Mouse (Mus musculus) heart, postnatal 0 days (tissue): ENCODE data around the gene Wwox. TPM values are rescaled to one million over a fixed set of nuclear protein-coding genes. Genes with fewer than 3 reads are reported as not detected.

Source experiments
- ATAC-seq: fragments of 200-750 bp; cut with Nextera tagmentation; 2 replicates; pipeline ENCODE4 v1.8.0; 2017; ENCODE audit warnings: low read depth, moderate number of reproducible peaks, moderate library complexity; ENCODE audit not compliant: insufficient read depth
- DNase-seq: peaks from one replicate; pipeline ENCODE4 v3.0.0-alpha.2; 2016; ENCODE audit warnings: low spot score
- H3K27ac ChIP-seq: fragments of 300-500 bp; sonication (generic); 2 replicates; pipeline ENCODE4 v1.5.1; 2014; ENCODE audit warnings: low read depth, mild to moderate bottlenecking
- H3K27me3 ChIP-seq: fragments of 300-500 bp; sonication (generic); 2 replicates; pipeline ENCODE4 v1.6.1; 2014; ENCODE audit warnings: low read length, mixed read lengths; ENCODE audit not compliant: control insufficient read depth, insufficient read depth
- H3K36me3 ChIP-seq: fragments of 300-500 bp; sonication (generic); replicated peaks from 2 replicates; pipeline ENCODE4 v1.6.1; 2014; ENCODE audit warnings: low read length, mixed read lengths; ENCODE audit not compliant: control insufficient read depth, insufficient read depth
- H3K4me1 ChIP-seq: fragments of 300-500 bp; sonication (generic); 2 replicates; pipeline ENCODE4 v1.6.1; 2014; ENCODE audit warnings: antibody characterized with exemption; ENCODE audit not compliant: control insufficient read depth, insufficient read depth
- H3K4me2 ChIP-seq: fragments of 300-500 bp; sonication (generic); 2 replicates; pipeline ENCODE4 v1.6.1; 2014; ENCODE audit warnings: low read depth, mild to moderate bottlenecking, low read length, moderate library complexity
- H3K4me3 ChIP-seq: fragments of 300-500 bp; sonication (generic); 2 replicates; pipeline ENCODE4 v1.5.1; 2014; ENCODE audit warnings: low read depth, low read length
- H3K9ac ChIP-seq: fragments of 300-500 bp; sonication (generic); replicated peaks from 2 replicates; pipeline ENCODE4 v1.6.1; 2014; ENCODE audit warnings: low read depth, low read length, mixed read lengths
- H3K9me3 ChIP-seq: fragments of 300-500 bp; sonication (generic); replicated peaks from 2 replicates; pipeline ENCODE4 v1.6.1; 2016; ENCODE audit warnings: low read length; ENCODE audit not compliant: control insufficient read depth
- CTCF ChIP-seq: IDR thresholded peaks from 2 replicates; pipeline ENCODE4 v1.5.1; 2016; ENCODE audit warnings: antibody characterized with exemption, control low read depth, low read depth
- EP300 ChIP-seq: IDR thresholded peaks from 2 replicates; pipeline ENCODE4 v1.6.1; 2016; ENCODE audit warnings: antibody characterized with exemption, low read depth
- WGBS: fragments of 180-500 bp; shearing (Covaris S2); extraction: QIAGEN DNeasy Blood & Tissue Kit; methylation state at CpG from one replicate; pipeline ENCODE4 v1.1.7; 2014; 5-methylcytosine and 5-hydroxymethylcytosine counted together
- polyA plus RNA-seq: library from polyadenylated mRNA; unstranded; fragments of >200 nt; fragmentation: Nextera tagmentation; extraction: Ambion mirVana; gene quantifications from 2 replicates; pipeline ENCODE4 v1.2.1, GENCODE M21; 2015
- total RNA-seq: library from RNA; depleted of rRNA; stranded (reverse); fragments of >200 nt; gene quantifications from 2 replicates; pipeline ENCODE4 v1.2.3, GENCODE M21; 2014; ENCODE audit warnings: low replicate concordance

The Wwox gene
- total and polyA plus RNA-seq, 2 experiments from 2014 or later = 7.5 to 9.6 TPM

DNA sequence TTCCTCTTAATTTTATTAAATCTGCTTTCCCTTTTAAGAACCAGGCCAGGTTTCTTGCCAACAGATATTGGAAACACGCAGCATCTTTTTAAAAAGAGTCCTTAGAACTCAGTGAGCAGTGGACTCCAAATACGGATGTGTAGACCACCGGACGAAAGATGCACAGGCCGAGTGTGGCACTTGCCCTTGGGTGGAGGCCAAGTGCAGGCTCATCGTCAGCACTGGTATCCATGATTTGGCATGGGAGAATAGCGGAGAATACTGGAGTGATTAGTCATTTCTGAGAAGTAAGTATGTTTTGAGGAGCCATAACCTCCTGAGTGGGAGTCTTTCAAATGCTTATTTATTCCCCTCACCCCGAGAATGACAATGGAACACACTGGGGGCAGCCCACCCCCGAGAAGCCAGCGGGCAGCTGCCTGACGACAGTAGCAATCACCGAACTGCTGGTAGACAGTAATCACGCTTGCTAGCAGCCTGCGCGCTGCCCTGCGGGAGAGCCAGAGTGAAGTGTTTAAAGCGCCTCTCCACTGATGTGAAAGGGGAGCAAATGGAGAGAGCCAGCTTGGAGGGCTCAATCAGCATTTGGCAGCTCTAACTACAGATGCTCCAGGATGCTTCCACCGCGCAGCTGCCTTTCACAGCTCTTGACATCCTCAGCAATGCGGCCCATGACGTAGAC lies 29.2 kb downstream of the Wwox start:
- TF ChIP-seq CTCF = no peak
- no peak for TF ChIP-seq EP300
- no peaks in the 10 kb centered on the region for H3K27me3 ChIP-seq
- 0 out of 2 replicates have a peak, but pooled peaks cover 4% of the 10 kb centered on the region for H3K36me3 ChIP-seq
- DNase-seq (no peak), ATAC-seq (no peak)
- H3K4me3 ChIP-seq = no peak overlapping the region
- 83% methylated on average over 21 of the region's 21 CpGs for WGBS
- no peaks in the 10 kb centered on the region for H3K4me1 ChIP-seq
- H3K4me2 ChIP-seq = no peak overlapping the region
- no peak overlapping the region for H3K9ac ChIP-seq
- H3K9me3 ChIP-seq = no peaks in the 10 kb centered on the region
- no peak overlapping the region for H3K27ac ChIP-seq

DNA sequence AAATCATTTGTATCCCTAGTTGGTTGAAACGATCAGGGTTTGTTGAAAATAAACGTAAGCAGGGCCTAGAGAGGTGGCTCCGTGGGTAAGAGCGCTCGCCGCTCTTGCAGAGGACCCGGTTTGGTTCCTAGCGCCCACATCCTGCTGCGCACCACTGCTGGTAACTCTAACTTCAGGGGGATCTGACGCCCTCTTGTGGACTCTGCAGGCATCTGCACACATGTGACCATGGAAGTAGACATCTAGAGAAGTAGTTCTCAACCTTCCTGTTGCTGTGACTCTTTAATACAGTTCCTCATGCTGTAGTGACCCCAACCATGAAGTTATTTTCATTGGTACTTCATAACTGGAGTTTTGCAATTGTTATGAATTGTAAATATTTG lies 29.7 kb downstream of the Wwox start:
- H3K9ac ChIP-seq = no peak overlapping the region
- no peak overlapping the region for H3K4me3 ChIP-seq
- H3K4me2 ChIP-seq = no peak overlapping the region
- ATAC-seq (no peak), DNase-seq (no peak)
- no peak overlapping the region for H3K27ac ChIP-seq
- TF ChIP-seq EP300 = no peak
- TF ChIP-seq CTCF = no peak
- H3K9me3 ChIP-seq = no peaks in the 10 kb centered on the region
- 0 out of 2 replicates have a peak, but pooled peaks cover 4% of the 10 kb centered on the region for H3K36me3 ChIP-seq
- H3K27me3 ChIP-seq = no peaks in the 10 kb centered on the region
- WGBS = 91% methylated on average over 10 of the region's 10 CpGs
- no peaks in the 10 kb centered on the region for H3K4me1 ChIP-seq

DNA sequence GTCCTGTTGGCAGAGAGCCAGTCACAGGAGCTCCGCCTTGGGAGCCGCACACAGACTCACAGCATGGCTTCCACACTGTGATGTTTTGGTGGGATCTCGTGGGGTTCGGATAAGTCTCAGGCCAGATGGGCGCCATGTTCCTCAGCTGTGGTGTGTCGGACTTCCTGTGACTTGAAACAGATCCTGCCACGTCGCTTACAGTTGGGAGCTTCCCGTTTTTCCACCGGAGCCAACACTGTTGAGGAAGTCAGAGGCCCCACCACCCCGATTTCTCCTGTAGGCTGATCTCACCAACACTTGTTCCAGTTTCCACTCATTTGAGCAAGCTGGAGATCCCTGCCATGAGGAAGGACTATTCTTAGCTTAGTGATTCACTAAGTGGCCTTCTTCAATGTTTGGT lies 34.1 kb downstream of the Wwox start:
- Histone ChIP-seq H3K27ac (no peak overlapping the region), H3K4me2 (no peak overlapping the region), H3K4me3 (no peak overlapping the region), H3K36me3 (0 out of 2 replicates have a peak, but pooled peaks cover 4% of the 10 kb centered on the region), H3K4me1 (no peaks in the 10 kb centered on the region), H3K9me3 (no peaks in the 10 kb centered on the region), H3K9ac (no peak overlapping the region), H3K27me3 (no peaks in the 10 kb centered on the region)
- TF ChIP-seq CTCF (no peak), EP300 (no peak)
- WGBS = 73% methylated on average over 11 of the region's 11 CpGs
- ATAC-seq (no peak), DNase-seq (no peak)

DNA sequence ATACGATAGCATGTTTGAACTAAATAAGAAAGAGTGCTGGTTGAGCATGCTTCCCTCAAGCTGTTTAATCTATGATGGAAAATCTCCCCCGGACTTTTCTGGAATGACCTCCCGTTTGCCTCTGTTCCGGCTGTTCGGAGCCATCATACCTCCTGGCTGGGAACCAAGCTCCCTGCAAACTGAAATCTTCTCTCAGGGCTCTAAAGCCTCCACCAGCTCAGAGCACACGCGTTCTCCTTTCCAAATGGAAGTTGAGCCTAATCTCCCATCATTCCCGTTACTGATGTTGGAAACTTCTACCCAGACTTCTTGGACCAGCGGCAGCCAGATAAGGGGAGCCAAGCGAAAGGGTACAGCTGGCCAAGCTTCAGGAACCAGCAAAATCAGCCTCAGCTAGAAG lies 37.5 kb downstream of the Wwox start:
- no peak overlapping the region for H3K9ac ChIP-seq
- WGBS = 48% methylated on average over 10 of the region's 10 CpGs
- no peak for TF ChIP-seq EP300
- no peak for TF ChIP-seq CTCF
- no peaks in the 10 kb centered on the region for H3K4me1 ChIP-seq
- H3K4me2 ChIP-seq = no peak overlapping the region
- no peak overlapping the region for H3K27ac ChIP-seq
- no peak for DNase-seq
- no peaks in the 10 kb centered on the region for H3K9me3 ChIP-seq
- H3K27me3 ChIP-seq = no peaks in the 10 kb centered on the region
- ATAC-seq = no peak
- no peaks in the 10 kb centered on the region for H3K36me3 ChIP-seq
- no peak overlapping the region for H3K4me3 ChIP-seq

DNA sequence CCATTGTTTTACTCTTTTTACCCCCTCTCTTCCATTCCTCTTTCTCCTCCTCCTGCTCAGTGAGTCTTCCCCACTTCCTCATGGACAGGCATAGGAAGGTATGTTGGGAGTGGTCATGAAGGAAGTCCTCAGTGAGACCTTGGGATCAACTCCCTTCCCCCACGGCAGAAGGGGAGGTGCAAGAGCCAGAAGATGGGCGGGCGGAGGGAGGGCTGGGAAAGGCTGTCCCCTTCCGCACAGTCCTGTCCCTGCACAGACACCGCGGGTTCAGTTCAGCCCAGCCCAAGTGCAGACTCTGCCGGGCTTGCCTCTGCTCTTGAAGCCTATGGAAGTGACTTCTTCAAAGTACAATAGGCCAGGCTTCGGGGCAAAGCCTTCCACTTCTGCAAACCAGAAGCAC lies 38.3 kb downstream of the Wwox start:
- Histone ChIP-seq H3K36me3 (no peaks in the 10 kb centered on the region), H3K9me3 (no peaks in the 10 kb centered on the region), H3K27ac (no peak overlapping the region), H3K4me3 (no peak overlapping the region), H3K9ac (no peak overlapping the region), H3K4me2 (no peak overlapping the region), H3K27me3 (no peaks in the 10 kb centered on the region), H3K4me1 (no peaks in the 10 kb centered on the region)
- TF ChIP-seq EP300 (no peak), CTCF (no peak)
- 71% methylated on average over 8 of the region's 8 CpGs for WGBS
- no peak for DNase-seq
- no peak for ATAC-seq

DNA sequence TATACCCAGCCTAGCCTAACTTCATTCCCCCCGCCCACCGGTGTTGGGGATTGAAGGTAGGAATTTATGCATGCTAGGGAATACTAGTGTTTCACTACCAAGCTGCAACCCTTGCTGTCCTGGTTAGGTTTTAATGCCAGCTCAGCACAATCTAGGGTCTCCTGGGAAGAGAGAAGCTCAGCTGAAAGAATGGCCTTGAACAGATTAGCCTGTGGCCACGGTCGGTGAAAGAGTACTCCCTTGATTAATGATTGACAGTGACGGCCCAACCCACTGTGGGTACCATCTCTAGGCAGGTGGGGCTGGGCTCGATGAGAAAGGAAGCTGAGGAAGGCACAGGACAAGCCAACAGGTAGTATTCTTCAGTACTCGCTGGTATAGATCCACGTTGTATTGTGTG lies 40.3 kb downstream of the Wwox start:
- Histone ChIP-seq H3K27me3 (no peaks in the 10 kb centered on the region), H3K9me3 (no peaks in the 10 kb centered on the region), H3K4me3 (no peak overlapping the region), H3K27ac (no peak overlapping the region), H3K4me1 (no peaks in the 10 kb centered on the region), H3K36me3 (no peaks in the 10 kb centered on the region), H3K9ac (no peak overlapping the region), H3K4me2 (no peak overlapping the region)
- no peak for DNase-seq
- 82% methylated on average over 8 of the region's 8 CpGs for WGBS
- TF ChIP-seq CTCF (no peak), EP300 (no peak)
- ATAC-seq = no peak
